Mouse (Mus musculus) mouse embryonic stem cell (cell line): Measurements from ENCODE around the gene Ppp1r35.

Experiments used
- in situ Hi-C, 2 experiments: fragments of 300-500 bp; cut with MboI; formaldehyde crosslinking; loops; 1 replicate in 1 of 2; 3 replicates in 1 of 2; pipeline ENCODE4 v1.14.3; 2019 to 2020; ENCODE audit warnings: low sequenced_read_pairs in 2 of 2, low pct_unique_long_range_greater_than_20kb in 1 of 2, mixed read lengths in 1 of 2; ENCODE audit not compliant: unreplicated experiment in 1 of 2

The Ppp1r35 gene

GRCm38 (mm10) chr5:137776408-137776918 lies 2.2 kb upstream of the Ppp1r35 start:
- in situ Hi-C loops, result no loop called here

- in situ Hi-C loops, result no loop called here
Measured at GRCm38 (mm10) chr5:137777267-137777845, 1.3 kb upstream of the Ppp1r35 start.

GRCm38 (mm10) chr5:137779053-137779933 lies 644 bp downstream of the Ppp1r35 start:
- in situ Hi-C loops, result no loop called here

GRCm38 (mm10) chr5:137781661-137782060 lies 3.0 kb downstream of the Ppp1r35 start:
- in situ Hi-C loops, result no loop called here

GRCm38 (mm10) chr5:137782776-137783522 lies 4.3 kb downstream of the Ppp1r35 start:
- in situ Hi-C loops, result no loop called here

GRCm38 (mm10) chr5:137783901-137784540 lies 5.4 kb downstream of the Ppp1r35 start:
- in situ Hi-C loops, result no loop called here

- in situ Hi-C loops, result no loop called here
Measured at GRCm38 (mm10) chr5:137784546-137784945, 5.9 kb downstream of the Ppp1r35 start.

- in situ Hi-C loops, result no loop called here
Measured at GRCm38 (mm10) chr5:137785164-137786031, 6.7 kb downstream of the Ppp1r35 start.

GRCm38 (mm10) chr5:137786109-137786942 lies 7.7 kb downstream of the Ppp1r35 start:
- in situ Hi-C loops, result no loop called here

GRCm38 (mm10) chr5:137787151-137787928 lies 8.7 kb downstream of the Ppp1r35 start, which contains the start of the genes Mepce and Zcwpw1:
Gene Mepce, minus strand, starts transcription at chr5:137787655.
Gene Zcwpw1, plus strand, starts transcription at chr5:137787798.
- in situ Hi-C loops, result no loop called here

GRCm38 (mm10) chr5:137788171-137788570 lies 9.5 kb downstream of the Ppp1r35 start:
- in situ Hi-C loops, result no loop called here

GRCm38 (mm10) chr5:137788946-137789531 lies 10.4 kb downstream of the Ppp1r35 start:
- in situ Hi-C loops, result no loop called here

GRCm38 (mm10) chr5:137791553-137791952 lies 12.9 kb downstream of the Ppp1r35 start:
- in situ Hi-C loops, result loop anchor here in 1 of 2 experiments (10.0 kb wide), 1 partner anchor 83 kb away; the partner anchor contains the start of gene Pilrb2

- in situ Hi-C loops, result loop anchor here in 1 of 2 experiments (10.0 kb wide), 1 partner anchor 78 kb away; the partner anchor contains the start of gene Pilrb2
Measured at GRCm38 (mm10) chr5:137796606-137797005, 18.0 kb downstream of the Ppp1r35 start.

GRCm38 (mm10) chr5:137800917-137801316 lies 22.3 kb downstream of the Ppp1r35 start:
- in situ Hi-C loops, result loop anchor here in 1 of 2 experiments (25.0 kb wide), 1 partner anchor 411 kb away; no protein-coding TSS in a partner anchor
